26 mouse cellular contexts compared by ENCODE assay signal in the genomic region with DNA sequence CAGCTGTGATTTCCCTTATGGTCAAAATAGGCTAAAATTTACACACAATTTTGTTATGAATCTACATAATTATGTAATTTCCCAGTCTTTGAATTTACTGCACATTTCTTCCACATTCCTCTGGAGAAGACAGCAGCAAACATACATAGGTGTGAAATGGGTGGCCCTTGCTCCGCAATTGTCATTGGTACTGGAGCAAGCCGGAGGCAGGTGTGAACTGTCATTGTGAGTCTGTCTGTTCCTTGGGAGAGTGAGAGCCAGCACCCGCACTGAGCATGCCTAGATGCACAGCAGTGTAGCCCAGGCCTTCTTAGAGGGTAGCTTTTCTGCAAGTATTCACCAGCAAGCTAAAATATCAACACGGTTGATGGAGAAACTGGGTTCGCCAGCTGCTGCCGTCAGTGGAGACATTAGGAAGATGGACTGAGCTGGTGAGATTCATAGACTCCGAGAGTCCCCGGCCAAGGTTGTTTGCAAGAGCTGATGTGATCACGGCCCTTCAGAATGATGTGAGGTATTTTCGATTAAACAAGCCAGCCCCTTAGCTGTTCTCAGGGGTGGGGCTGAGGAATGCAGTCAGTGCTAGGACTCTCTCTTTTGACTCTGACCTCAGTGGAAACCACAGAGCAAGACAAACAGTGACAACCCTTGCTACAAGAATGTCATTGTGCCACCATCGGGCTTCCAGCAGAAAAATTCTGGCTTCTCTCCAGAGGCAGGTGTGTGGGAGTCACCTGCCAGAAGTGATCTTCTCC. TPM values are rescaled to one million over a fixed set of nuclear protein-coding genes. Genes with fewer than 3 reads are reported as not detected.
A peak's percentile ranks its signal among the peaks of the same experiment; 100 is the strongest.
DNase-seq lines count a peak whose midpoint lies in the region; ATAC-seq lines count a peak whose summit lies in the region.
"Had no signal": no experiment of that assay in that cellular context is flagged by ENCODE, and none has a peak within 500 bp of the region (broad histone marks: within the 10 kb centered on the region; RNA-seq: fewer than 3 reads in every experiment).

No protein-coding gene starts in this region.

- H3K4me2 ChIP-seq in lung, embryonic 16.5 days (ENCODE audit: low read depth, low read length): no peak overlapping the region
- H3K4me2 ChIP-seq in stomach, embryonic 16.5 days (ENCODE audit: low read depth, low read length): 0 out of 2 replicates have a peak overlapping the region, but pooled peaks have one; percentile 3
- H3K4me2 ChIP-seq: embryonic facial prominence, embryonic 15.5 days; heart, embryonic 12.5 days; hindbrain, embryonic 15.5 days; midbrain, embryonic 11.5 days; neural tube, embryonic 15.5 days had no signal

- peaks cover 13% of the 10 kb centered on the region for H3K4me1 ChIP-seq in lung, embryonic 16.5 days (replicated peaks; ENCODE audit: control insufficient read depth, insufficient read depth, low read length)
- peaks cover 7% of the 10 kb centered on the region; the same call in 1 of the 2 replicates for H3K4me1 ChIP-seq in stomach, embryonic 16.5 days (ENCODE audit: control insufficient read depth, insufficient read depth, low read length)
- H3K4me1 ChIP-seq: embryonic facial prominence, embryonic 15.5 days had no signal

- intact Hi-C loops in left cerebral cortex, postnatal 25 days (cut with DNase I): no loop called here
- intact Hi-C loops in left cerebral cortex, postnatal 10 days (cut with DNase I): loop anchor here (2.0 kb wide), 1 partner anchor 313 kb away; no protein-coding TSS in a partner anchor

- H3K36me3 ChIP-seq in lung, embryonic 16.5 days (ENCODE audit: control insufficient read depth, insufficient read depth, low read length): no peaks in the 10 kb centered on the region
- no peaks in the 10 kb centered on the region for H3K36me3 ChIP-seq in stomach, embryonic 16.5 days (ENCODE audit: control insufficient read depth, insufficient read depth, low read length)
- H3K36me3 ChIP-seq: embryonic facial prominence, embryonic 15.5 days; forebrain, embryonic 10.5 days; heart, embryonic 12.5 days; hindbrain, embryonic 15.5 days; neural tube, embryonic 15.5 days had no signal

- WGBS in lung, embryonic 16.5 days: 35% methylated on average over 11 of the region's 11 CpGs
- WGBS in stomach, embryonic 16.5 days: 41% methylated on average over 11 of the region's 11 CpGs

- H3K9ac ChIP-seq in lung, embryonic 16.5 days (ENCODE audit: low read length): no peak overlapping the region
- H3K9ac ChIP-seq in stomach, embryonic 16.5 days (ENCODE audit: low read length): no peak overlapping the region
- H3K9ac ChIP-seq: embryonic facial prominence, embryonic 15.5 days; heart, embryonic 12.5 days; hindbrain, embryonic 15.5 days; neural tube, embryonic 15.5 days had no signal

- H3K4me3 ChIP-seq in lung, embryonic 16.5 days (ENCODE audit: low read length): no peak overlapping the region
- H3K4me3 ChIP-seq in stomach, embryonic 16.5 days (replicated peaks; ENCODE audit: low read length): no peak overlapping the region
- H3K4me3 ChIP-seq: embryonic facial prominence, embryonic 15.5 days; forebrain, embryonic 10.5 days; heart, embryonic 12.5 days; hindbrain, embryonic 15.5 days; myocyte; neural tube, embryonic 15.5 days had no signal

- peak overlapping the region; percentile 72 for H3K27ac ChIP-seq in lung, embryonic 16.5 days (ENCODE audit: low read length)
- peak overlapping the region; percentile 17; the same call in 1 of the 2 replicates for H3K27ac ChIP-seq in stomach, embryonic 16.5 days (ENCODE audit: low read length)
- H3K27ac ChIP-seq: embryonic facial prominence, embryonic 15.5 days; forebrain, embryonic 10.5 days; hindbrain, embryonic 15.5 days; macrophage; neural tube, embryonic 15.5 days had no signal

- H3K9me3 ChIP-seq in lung, embryonic 16.5 days (ENCODE audit: control insufficient read depth, low read length): no peaks in the 10 kb centered on the region
- H3K9me3 ChIP-seq in stomach, embryonic 16.5 days (replicated peaks; ENCODE audit: control insufficient read depth, low read length): no peaks in the 10 kb centered on the region
- H3K9me3 ChIP-seq: embryonic facial prominence, embryonic 15.5 days; forebrain, embryonic 10.5 days; heart, embryonic 12.5 days; hindbrain, embryonic 15.5 days; neural tube, embryonic 15.5 days had no signal

- peak; percentile 88 for ATAC-seq in lung, embryonic 16.5 days (ENCODE audit: low read depth)
- ATAC-seq in stomach, embryonic 16.5 days (ENCODE audit: insufficient read depth, low FRiP score): peak; percentile 68; the same call in 1 of the 2 replicates
- no peak for ATAC-seq in monocyte, adult 5-6 weeks (replicated peaks; ENCODE audit: insufficient number of reproducible peaks, low FRiP score, low TSS enrichment, poor library complexity, severe bottlenecking)
- ATAC-seq: intestine, embryonic 16.5 days; Patski had no signal

- DNase-seq in left cerebral cortex, postnatal 25 days (ENCODE audit: low spot score in 2 of 2): peak; percentile 17 to 59
- DNase-seq in left cerebral cortex, postnatal 10 days (ENCODE audit: extremely low spot score in 1 of 2, low spot score in 2 of 2): no peak
- DNase-seq in ZHBTc4 (ENCODE audit: low read depth, low spot score): peak; percentile 36
- no peak for DNase-seq in ovary, postnatal 36 days (ENCODE audit: low spot score)
- DNase-seq: B cell, adult 2 months; cerebellum, adult 9-11 months; kidney, postnatal 25 days; layer of hippocampus, adult 9-11 months; left cerebral cortex, postnatal 4 days; thymus, postnatal 25 days had no signal

- H3K27me3 ChIP-seq in lung, embryonic 16.5 days (ENCODE audit: control insufficient read depth, insufficient read depth, low read depth, low read length): no peaks in the 10 kb centered on the region
- no peaks in the 10 kb centered on the region for H3K27me3 ChIP-seq in stomach, embryonic 16.5 days (ENCODE audit: control insufficient read depth, insufficient read depth, low read length)
- H3K27me3 ChIP-seq: embryonic facial prominence, embryonic 15.5 days; hindbrain, embryonic 15.5 days; neural tube, embryonic 15.5 days; Patski had no signal

RNA-seq across cellular contexts. Expression of a gene that starts 21.4 kb away (rescaled TPM):
- not detected for total RNA-seq in left cerebral cortex, postnatal 25 days (2021)
- total RNA-seq in left cerebral cortex, postnatal 10 days (2021): under 1 TPM in 1 of 2 experiments, not detected in 1; 0.56 TPM
- 0.60 and 7.5 TPM in 2 replicates for polyA plus RNA-seq in lung, embryonic 16.5 days (2015; fragmentation: Nextera tagmentation; extraction: Ambion mirVana)
- polyA plus RNA-seq in stomach, embryonic 16.5 days (2015; fragmentation: Nextera tagmentation; extraction: Ambion mirVana): 13.6 and 18.1 TPM in 2 replicates
- total RNA-seq in monocyte, adult 5-6 weeks (2017): not detected in 3 replicates
- total RNA-seq: heart, postnatal 25 days had no signal
- polyA plus RNA-seq: embryonic facial prominence, embryonic 15.5 days; forebrain, embryonic 10.5 days; gonadal fat pad, adult 2 months; macrophage; midbrain, embryonic 11.5 days; myocyte; neural tube, embryonic 15.5 days; testis, adult 2 months had no signal

Comparison
In these comparisons a context has a peak if more than half of its experiments do, and no peak if none do; other contexts are left out.
1. DNase-seq: peak in left cerebral cortex, postnatal 25 days (2 of 2) and ZHBTc4 (single experiment); none in left cerebral cortex, postnatal 10 days (0 of 2) and ovary, postnatal 36 days (single experiment).